Mouse (Mus musculus) small intestine, adult 2 months (tissue): ENCODE data around the gene Rnf141. TPM values are rescaled to one million over a fixed set of nuclear protein-coding genes. Genes with fewer than 3 reads are reported as not detected.

Experiments used
- H3K27ac ChIP-seq: fragments of 200-500 bp; 2 replicates; pipeline ENCODE4 v1.5.1; 2012; ENCODE audit warnings: low read depth, low read length, control low read depth, inconsistent platforms; ENCODE audit not compliant: insufficient read depth
- H3K27me3 ChIP-seq: fragments of 200-500 bp; 2 replicates; pipeline ENCODE4 v1.6.1; 2012; ENCODE audit warnings: mild to moderate bottlenecking, moderate library complexity, low read length, inconsistent platforms; ENCODE audit not compliant: control insufficient read depth, insufficient read depth
- H3K36me3 ChIP-seq: fragments of 200-500 bp; 2 replicates; pipeline ENCODE4 v1.6.1; 2012; ENCODE audit warnings: mild to moderate bottlenecking, low read length, control low read depth, inconsistent platforms; ENCODE audit not compliant: control insufficient read depth, insufficient read depth
- H3K4me1 ChIP-seq: fragments of 200-500 bp; 2 replicates; pipeline ENCODE4 v1.6.1; 2012; ENCODE audit warnings: low read length, inconsistent platforms, mixed read lengths; ENCODE audit not compliant: control insufficient read depth, insufficient read depth, insufficient read length
- H3K4me3 ChIP-seq: fragments of 200-500 bp; 2 replicates; pipeline ENCODE4 v1.5.1; 2012; ENCODE audit warnings: low read depth, mild to moderate bottlenecking, control low read depth, inconsistent platforms, low read length, moderate library complexity
- CTCF ChIP-seq: fragments of 200-500 bp; IDR thresholded peaks from 2 replicates; pipeline ENCODE4 v1.5.1; 2012; ENCODE audit warnings: low read depth, mild to moderate bottlenecking, control low read depth, inconsistent platforms, low read length, moderate library complexity, mixed read lengths; ENCODE audit not compliant: insufficient replicate concordance, insufficient read length; ENCODE audit errors: extremely low read depth
- POLR2A ChIP-seq: fragments of 200-500 bp; IDR thresholded peaks from 2 replicates; pipeline ENCODE4 v1.6.1; 2012; ENCODE audit warnings: low read depth, mild to moderate bottlenecking, control low read depth, inconsistent platforms, low read length, moderate library complexity
- WGBS: fragments of 180-500 bp; shearing (Covaris S2); methylation state at CpG from one replicate; pipeline ENCODE4 v1.1.7; 2018; 5-methylcytosine and 5-hydroxymethylcytosine counted together
- polyA plus RNA-seq: library from polyadenylated mRNA; depleted of rRNA; stranded (reverse); fragments of >200 nt; gene quantifications from 2 replicates; pipeline ENCODE4 v1.2.3, GENCODE M21; 2012

Rnf141 gene
- polyA plus RNA-seq, 1 experiment = 21.2 TPM

- 20% methylated on average over 3 of the region's 3 CpGs for whole genome bisulfite sequencing
- peak overlapping the region; percentile 100 for H3K27ac ChIP-seq
- H3K36me3 ChIP-seq = no peaks in the 10 kb centered on the region
- H3K4me3 ChIP-seq = no peak overlapping the region
- TF ChIP-seq POLR2A (no peak), CTCF (no peak)
- peaks cover 19% of the 10 kb centered on the region for H3K4me1 ChIP-seq
- no peaks in the 10 kb centered on the region for H3K27me3 ChIP-seq
These were observed 21.8 kb upstream of the Rnf141 start for GRCm38 (mm10) chr7:110866021-110866420.

- no peak overlapping the region for H3K4me3 ChIP-seq
- H3K4me1 ChIP-seq = peaks cover 19% of the 10 kb centered on the region
- WGBS = 22% methylated on average over 6 of the region's 6 CpGs
- H3K27ac ChIP-seq = peak overlapping the region; percentile 100
- TF ChIP-seq CTCF = no peak
- no peak for TF ChIP-seq POLR2A
- no peaks in the 10 kb centered on the region for H3K27me3 ChIP-seq
- H3K36me3 ChIP-seq = no peaks in the 10 kb centered on the region
These were observed 21.3 kb upstream of the Rnf141 start for GRCm38 (mm10) chr7:110865570-110865969.

- WGBS = 54% methylated on average over 10 of the region's 10 CpGs
- H3K36me3 ChIP-seq = no peaks in the 10 kb centered on the region
- no peak overlapping the region for H3K4me3 ChIP-seq
- no peaks in the 10 kb centered on the region for H3K27me3 ChIP-seq
- peak overlapping the region; percentile 98 for H3K27ac ChIP-seq
- H3K4me1 ChIP-seq = peaks cover 19% of the 10 kb centered on the region
- no peak for TF ChIP-seq POLR2A
- no peak for TF ChIP-seq CTCF
These were observed 20.8 kb upstream of the Rnf141 start for GRCm38 (mm10) chr7:110865038-110865437.

- no peaks in the 10 kb centered on the region for H3K27me3 ChIP-seq
- H3K27ac ChIP-seq = no peak within 1 kb of the TSS
- H3K36me3 ChIP-seq = no peaks in the 10 kb centered on the region
- peaks cover 32% of the 10 kb centered on the region for H3K4me1 ChIP-seq
- 82% methylated on average over 12 of the region's 12 CpGs for WGBS
- no peak within 1 kb of the TSS for H3K4me3 ChIP-seq
- no peak for TF ChIP-seq POLR2A
- TF ChIP-seq CTCF = no peak
These were observed 18.6 kb upstream of the Rnf141 start, which contains the start of gene Lyve1 for GRCm38 (mm10) chr7:110862751-110863289. Gene Lyve1, minus strand, starts transcription at chr7:110863239.

GRCm38 (mm10) chr7:110860129-110860528, 15.9 kb upstream of the Rnf141 start:
- Histone ChIP-seq H3K27me3 (no peaks in the 10 kb centered on the region), H3K27ac (peak overlapping the region; percentile 70), H3K36me3 (no peaks in the 10 kb centered on the region), H3K4me3 (no peak overlapping the region), H3K4me1 (peaks cover 27% of the 10 kb centered on the region)
- WGBS = 11% methylated on average over 5 of the region's 5 CpGs
- no peak for TF ChIP-seq CTCF
- no peak for TF ChIP-seq POLR2A

GRCm38 (mm10) chr7:110855604-110856003, 11.3 kb upstream of the Rnf141 start:
- 80% methylated on average over 1 of the region's 1 CpGs for WGBS
- Histone ChIP-seq H3K4me3 (no peak overlapping the region), H3K4me1 (peaks cover 41% of the 10 kb centered on the region; the same call in 1 of the 2 replicates), H3K36me3 (no peaks in the 10 kb centered on the region), H3K27ac (peak overlapping the region; percentile 25; the same call in 1 of the 2 replicates), H3K27me3 (no peaks in the 10 kb centered on the region)
- TF ChIP-seq POLR2A = no peak
- TF ChIP-seq CTCF = no peak

- no peaks in the 10 kb centered on the region for H3K36me3 ChIP-seq
- 22% methylated on average over 8 of the region's 8 CpGs for WGBS
- H3K4me1 ChIP-seq = peaks cover 41% of the 10 kb centered on the region; the same call in 1 of the 2 replicates
- peak overlapping the region; percentile 25 for H3K27ac ChIP-seq
- no peaks in the 10 kb centered on the region for H3K27me3 ChIP-seq
- TF ChIP-seq CTCF = no peak
- no peak for TF ChIP-seq POLR2A
- no peak overlapping the region for H3K4me3 ChIP-seq
These were observed 10.8 kb upstream of the Rnf141 start for GRCm38 (mm10) chr7:110854927-110855546.
